Mouse (Mus musculus): ENCODE results near the gene Gprin3. TPM values are rescaled to one million over a fixed set of nuclear protein-coding genes. Genes with fewer than 3 reads are reported as not detected.

The Gprin3 gene
- 2.8 and 3.3 TPM in 2 replicates for polyA plus RNA-seq (2015; fragmentation: Nextera tagmentation; extraction: Ambion mirVana)

- H3K4me1 ChIP-seq (ENCODE audit: control insufficient read depth, insufficient read depth, low read length): peaks cover 8% of the 10 kb centered on the region
- H3K27me3 ChIP-seq (ENCODE audit: control insufficient read depth, insufficient read depth, low read length): no peaks in the 10 kb centered on the region
- peak; percentile 91 for ATAC-seq (replicated peaks; ENCODE audit: extremely low read depth, insufficient read depth, low FRiP score)
- peak within 1 kb of the TSS; percentile 53 for H3K4me3 ChIP-seq (ENCODE audit: low read length)
- peak within 1 kb of the TSS; percentile 76 for H3K4me2 ChIP-seq (ENCODE audit: low read depth, low read length)
- H3K9ac ChIP-seq (ENCODE audit: low read length): peak within 1 kb of the TSS; percentile 70
- H3K27ac ChIP-seq (ENCODE audit: low read length): peak within 1 kb of the TSS; percentile 78
- H3K36me3 ChIP-seq (ENCODE audit: control insufficient read depth, insufficient read depth): no peaks in the 10 kb centered on the region
- no peaks in the 10 kb centered on the region for H3K9me3 ChIP-seq (replicated peaks; ENCODE audit: control insufficient read depth, low read length)
- 7% methylated on average over 34 of the region's 34 CpGs for WGBS
Measured at GRCm38 (mm10) chr6:59425824-59426533, at the start of gene Gprin3. TSS of gene Gprin3 (minus strand) at chr6:59426294.

DNA sequence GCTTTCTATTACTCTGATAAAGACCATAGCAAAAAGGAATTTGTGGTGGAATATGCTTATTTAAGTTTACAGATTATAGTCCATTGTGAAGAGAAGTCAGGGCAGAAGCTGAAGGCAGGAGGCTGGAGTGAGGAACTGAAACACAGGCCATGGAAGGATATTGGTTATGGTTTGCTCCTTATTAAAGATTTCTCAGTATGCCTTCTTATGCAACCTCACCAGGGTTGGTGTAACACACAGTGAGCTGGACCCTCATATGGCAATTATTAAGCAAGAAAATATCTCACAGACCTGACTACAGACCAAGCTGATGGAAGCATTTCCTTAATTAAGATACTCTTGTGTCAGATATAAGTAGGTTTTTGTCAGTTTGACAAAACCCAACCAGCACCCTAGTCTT is 32.8 kb upstream of the Gprin3 start:
- Histone ChIP-seq H3K4me1 (ENCODE audit: control insufficient read depth, insufficient read depth, low read length) (no peaks in the 10 kb centered on the region), H3K27me3 (ENCODE audit: control insufficient read depth, insufficient read depth, low read length) (no peaks in the 10 kb centered on the region), H3K9ac (ENCODE audit: low read length) (no peak overlapping the region), H3K9me3 (replicated peaks; ENCODE audit: control insufficient read depth, low read length) (peaks cover 3% of the 10 kb centered on the region; the same call in 1 of the 2 replicates), H3K4me2 (ENCODE audit: low read depth, low read length) (no peak overlapping the region), H3K4me3 (ENCODE audit: low read length) (no peak overlapping the region), H3K36me3 (ENCODE audit: control insufficient read depth, insufficient read depth) (no peaks in the 10 kb centered on the region), H3K27ac (ENCODE audit: low read length) (no peak overlapping the region)
- ATAC-seq (replicated peaks; ENCODE audit: extremely low read depth, insufficient read depth, low FRiP score): no peak

DNA sequence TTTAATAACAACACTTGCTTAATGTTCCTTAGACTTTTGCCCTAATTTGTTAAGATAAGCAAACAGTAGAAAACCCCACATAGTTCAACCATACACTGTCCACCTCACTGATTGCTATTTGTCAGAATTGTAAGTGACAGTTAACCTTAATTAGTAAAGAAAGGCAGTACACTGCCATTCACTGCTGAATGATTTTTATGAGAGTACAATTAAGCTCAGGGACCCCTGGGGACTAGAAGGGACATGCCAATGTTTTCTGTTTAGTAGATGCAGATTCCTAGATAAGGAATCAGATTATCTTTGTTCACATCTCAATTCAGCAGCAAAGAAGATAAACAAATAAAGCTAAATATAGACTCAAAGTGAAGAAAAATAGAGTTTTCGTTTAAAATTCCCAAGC is 30.0 kb upstream of the Gprin3 start:
- Histone ChIP-seq H3K4me2 (ENCODE audit: low read depth, low read length) (no peak overlapping the region), H3K9me3 (replicated peaks; ENCODE audit: control insufficient read depth, low read length) (peaks cover 3% of the 10 kb centered on the region; the same call in 1 of the 2 replicates), H3K4me3 (ENCODE audit: low read length) (no peak overlapping the region), H3K4me1 (ENCODE audit: control insufficient read depth, insufficient read depth, low read length) (no peaks in the 10 kb centered on the region), H3K36me3 (ENCODE audit: control insufficient read depth, insufficient read depth) (no peaks in the 10 kb centered on the region), H3K9ac (ENCODE audit: low read length) (no peak overlapping the region), H3K27me3 (ENCODE audit: control insufficient read depth, insufficient read depth, low read length) (no peaks in the 10 kb centered on the region), H3K27ac (ENCODE audit: low read length) (no peak overlapping the region)
- ATAC-seq (replicated peaks; ENCODE audit: extremely low read depth, insufficient read depth, low FRiP score): no peak
- WGBS: 79% methylated on average over 1 of the region's 1 CpGs

DNA sequence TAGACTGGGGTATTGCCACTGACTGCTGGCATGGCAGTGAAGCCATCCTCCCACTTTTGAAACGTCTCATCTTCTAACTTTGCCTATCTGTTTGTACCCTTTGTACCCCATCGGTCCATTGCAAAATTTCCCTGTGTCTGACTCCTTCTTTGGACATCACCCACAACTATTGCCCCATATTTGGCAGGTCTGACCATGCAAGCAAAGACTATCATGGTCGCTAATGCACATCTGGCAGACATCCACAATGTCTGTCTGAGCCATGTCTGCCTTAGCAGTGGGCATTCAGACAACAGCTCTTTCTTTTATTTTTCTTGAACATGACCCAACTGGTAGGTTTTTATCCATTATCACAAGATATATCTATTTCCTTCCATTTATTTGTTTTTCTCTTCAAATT is 25.3 kb upstream of the Gprin3 start:
- WGBS: 67% methylated on average over 3 of the region's 3 CpGs
- Histone ChIP-seq H3K4me1 (ENCODE audit: control insufficient read depth, insufficient read depth, low read length) (no peaks in the 10 kb centered on the region), H3K9me3 (replicated peaks; ENCODE audit: control insufficient read depth, low read length) (no peaks in the 10 kb centered on the region), H3K27me3 (ENCODE audit: control insufficient read depth, insufficient read depth, low read length) (no peaks in the 10 kb centered on the region), H3K9ac (ENCODE audit: low read length) (no peak overlapping the region), H3K36me3 (ENCODE audit: control insufficient read depth, insufficient read depth) (no peaks in the 10 kb centered on the region), H3K27ac (ENCODE audit: low read length) (no peak overlapping the region), H3K4me3 (ENCODE audit: low read length) (no peak overlapping the region), H3K4me2 (ENCODE audit: low read depth, low read length) (no peak overlapping the region)
- no peak for ATAC-seq (replicated peaks; ENCODE audit: extremely low read depth, insufficient read depth, low FRiP score)

DNA sequence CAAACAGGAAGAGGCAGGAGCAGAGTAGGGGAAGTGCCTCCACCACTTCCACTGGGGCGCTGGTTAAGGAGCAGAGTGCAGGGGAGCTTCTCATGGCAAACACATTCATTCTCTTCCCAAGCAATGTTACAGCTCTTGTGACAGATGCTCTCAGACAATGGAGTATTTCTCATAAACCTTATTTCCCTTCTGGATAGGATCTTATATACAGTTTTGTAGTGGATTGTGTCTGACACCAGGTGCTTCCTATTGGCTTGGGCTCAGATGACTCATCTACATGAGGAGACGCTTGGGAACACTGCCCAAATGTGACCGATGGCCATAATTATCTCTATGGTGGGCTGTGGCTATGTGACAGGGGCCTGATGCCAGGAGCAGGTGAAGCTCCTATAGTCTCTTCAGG is 19.0 kb upstream of the Gprin3 start:
- no peak overlapping the region for H3K4me2 ChIP-seq (ENCODE audit: low read depth, low read length)
- ATAC-seq (replicated peaks; ENCODE audit: extremely low read depth, insufficient read depth, low FRiP score): 0 out of 2 replicates have a peak, but pooled peaks have one; percentile 32
- WGBS: 65% methylated on average over 3 of the region's 3 CpGs
- no peak overlapping the region for H3K9ac ChIP-seq (ENCODE audit: low read length)
- H3K36me3 ChIP-seq (ENCODE audit: control insufficient read depth, insufficient read depth): no peaks in the 10 kb centered on the region
- no peaks in the 10 kb centered on the region for H3K9me3 ChIP-seq (replicated peaks; ENCODE audit: control insufficient read depth, low read length)
- no peaks in the 10 kb centered on the region for H3K4me1 ChIP-seq (ENCODE audit: control insufficient read depth, insufficient read depth, low read length)
- H3K27ac ChIP-seq (ENCODE audit: low read length): no peak overlapping the region
- no peaks in the 10 kb centered on the region for H3K27me3 ChIP-seq (ENCODE audit: control insufficient read depth, insufficient read depth, low read length)
- no peak overlapping the region for H3K4me3 ChIP-seq (ENCODE audit: low read length)

- no peak overlapping the region for H3K9ac ChIP-seq (ENCODE audit: low read length)
- WGBS: 41% methylated on average over 3 of the region's 3 CpGs
- H3K27me3 ChIP-seq (ENCODE audit: control insufficient read depth, insufficient read depth, low read length): no peaks in the 10 kb centered on the region
- H3K9me3 ChIP-seq (replicated peaks; ENCODE audit: control insufficient read depth, low read length): no peaks in the 10 kb centered on the region
- no peaks in the 10 kb centered on the region for H3K36me3 ChIP-seq (ENCODE audit: control insufficient read depth, insufficient read depth)
- ATAC-seq (replicated peaks; ENCODE audit: extremely low read depth, insufficient read depth, low FRiP score): no peak
- no peak overlapping the region for H3K4me3 ChIP-seq (ENCODE audit: low read length)
- H3K4me1 ChIP-seq (ENCODE audit: control insufficient read depth, insufficient read depth, low read length): no peaks in the 10 kb centered on the region
- H3K4me2 ChIP-seq (ENCODE audit: low read depth, low read length): no peak overlapping the region
- H3K27ac ChIP-seq (ENCODE audit: low read length): no peak overlapping the region
Measured at GRCm38 (mm10) chr6:59435906-59436305, 9.8 kb upstream of the Gprin3 start.

DNA sequence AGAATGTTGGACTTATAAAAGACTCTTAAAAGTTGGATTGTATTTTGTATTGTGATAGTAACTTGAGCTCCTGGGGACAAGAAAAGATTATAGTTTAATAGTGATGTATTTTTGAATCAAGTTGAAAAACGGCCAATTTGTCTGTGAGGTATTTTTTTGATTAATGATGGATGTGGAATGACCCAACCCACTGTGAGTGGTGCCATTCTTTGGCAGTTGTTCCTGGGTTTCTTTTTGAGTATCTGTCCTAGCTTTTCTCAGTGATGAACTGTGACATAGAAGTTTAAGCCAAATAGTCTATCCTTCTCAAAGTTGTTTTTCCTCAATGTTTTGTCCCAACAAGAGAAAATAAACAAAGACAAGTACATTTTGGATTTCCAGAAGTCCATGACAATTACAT is 7.0 kb upstream of the Gprin3 start:
- no peak overlapping the region for H3K9ac ChIP-seq (ENCODE audit: low read length)
- WGBS: 59% methylated on average over 1 of the region's 1 CpGs
- no peak overlapping the region for H3K27ac ChIP-seq (ENCODE audit: low read length)
- no peaks in the 10 kb centered on the region for H3K36me3 ChIP-seq (ENCODE audit: control insufficient read depth, insufficient read depth)
- no peak overlapping the region for H3K4me2 ChIP-seq (ENCODE audit: low read depth, low read length)
- no peaks in the 10 kb centered on the region for H3K4me1 ChIP-seq (ENCODE audit: control insufficient read depth, insufficient read depth, low read length)
- H3K9me3 ChIP-seq (replicated peaks; ENCODE audit: control insufficient read depth, low read length): no peaks in the 10 kb centered on the region
- no peaks in the 10 kb centered on the region for H3K27me3 ChIP-seq (ENCODE audit: control insufficient read depth, insufficient read depth, low read length)
- no peak for ATAC-seq (replicated peaks; ENCODE audit: extremely low read depth, insufficient read depth, low FRiP score)
- no peak overlapping the region for H3K4me3 ChIP-seq (ENCODE audit: low read length)

DNA sequence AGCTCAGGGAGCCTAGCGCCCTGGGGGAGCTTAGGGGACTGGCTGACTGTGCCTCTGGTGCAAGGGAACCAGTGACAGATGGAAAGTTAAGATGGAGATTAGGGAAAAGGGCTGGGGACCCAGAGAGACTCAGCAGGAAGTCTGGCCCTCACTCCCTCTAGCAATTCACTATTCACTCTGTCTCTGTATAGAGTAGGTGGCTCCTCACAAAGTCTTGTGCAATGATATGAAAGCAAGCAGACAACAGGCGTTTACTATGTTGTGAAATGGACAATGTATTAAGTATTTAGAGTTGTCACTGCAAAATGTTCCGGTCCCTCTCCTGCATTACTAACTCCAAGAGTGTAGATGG is 416 bp upstream of the Gprin3 start:
- Histone ChIP-seq H3K4me1 (ENCODE audit: control insufficient read depth, insufficient read depth, low read length) (peaks cover 8% of the 10 kb centered on the region), H3K9ac (ENCODE audit: low read length) (peak overlapping the region; percentile 70), H3K4me3 (ENCODE audit: low read length) (peak overlapping the region; percentile 53), H3K27ac (ENCODE audit: low read length) (peak overlapping the region; percentile 78), H3K4me2 (ENCODE audit: low read depth, low read length) (peak overlapping the region; percentile 76), H3K36me3 (ENCODE audit: control insufficient read depth, insufficient read depth) (no peaks in the 10 kb centered on the region), H3K27me3 (ENCODE audit: control insufficient read depth, insufficient read depth, low read length) (no peaks in the 10 kb centered on the region), H3K9me3 (replicated peaks; ENCODE audit: control insufficient read depth, low read length) (no peaks in the 10 kb centered on the region)
- ATAC-seq (replicated peaks; ENCODE audit: extremely low read depth, insufficient read depth, low FRiP score): peak; percentile 33; the same call in 1 of the 2 replicates
- WGBS: 43% methylated on average over 3 of the region's 3 CpGs

GRCm38 (mm10) chr6:59424871-59425740 is 988 bp downstream of the Gprin3 start:
- Histone ChIP-seq H3K4me2 (ENCODE audit: low read depth, low read length) (peak overlapping the region; percentile 76; the same call in 1 of the 2 replicates), H3K9me3 (replicated peaks; ENCODE audit: control insufficient read depth, low read length) (no peaks in the 10 kb centered on the region), H3K27ac (ENCODE audit: low read length) (peak overlapping the region; percentile 17; the same call in 1 of the 2 replicates), H3K27me3 (ENCODE audit: control insufficient read depth, insufficient read depth, low read length) (no peaks in the 10 kb centered on the region), H3K4me3 (ENCODE audit: low read length) (peak overlapping the region; percentile 53), H3K9ac (ENCODE audit: low read length) (no peak overlapping the region), H3K4me1 (ENCODE audit: control insufficient read depth, insufficient read depth, low read length) (peaks cover 8% of the 10 kb centered on the region), H3K36me3 (ENCODE audit: control insufficient read depth, insufficient read depth) (no peaks in the 10 kb centered on the region)
- 68% methylated on average over 10 of the region's 10 CpGs for WGBS
- ATAC-seq (replicated peaks; ENCODE audit: extremely low read depth, insufficient read depth, low FRiP score): no peak

Data from heart, embryonic 16.5 days (tissue).